Mouse (Mus musculus) liver, embryonic 14.5 days (tissue): ENCODE measurements around the gene Tns4. TPM values are rescaled to one million over a fixed set of nuclear protein-coding genes. Genes with fewer than 3 reads are reported as not detected.
A peak's percentile ranks its signal among the peaks of the same experiment; 100 is the strongest.

Experiments
- ATAC-seq: fragments of 200-750 bp; cut with Nextera tagmentation; 2 replicates; pipeline ENCODE4 v1.8.0; 2017; ENCODE audit warnings: moderate number of reproducible peaks, mild to moderate bottlenecking, moderate library complexity; ENCODE audit not compliant: insufficient read depth
- DNase-seq, 3 experiments: peaks; one replicate each; pipeline ENCODE4 v3.0.0-alpha.2; 2012 to 2013; ENCODE audit warnings: low read depth in 3 of 3, low spot score in 3 of 3
- H3K27ac ChIP-seq: fragments of 300-500 bp; sonication (generic); 2 replicates; pipeline ENCODE4 v1.5.1; 2014; ENCODE audit warnings: moderate library complexity, mild to moderate bottlenecking, control low read depth, inconsistent platforms
- H3K27me3 ChIP-seq: fragments of 300-500 bp; sonication (generic); 2 replicates; pipeline ENCODE4 v1.6.1; 2014; ENCODE audit warnings: mild to moderate bottlenecking, low read length, moderate library complexity; ENCODE audit not compliant: control insufficient read depth, insufficient read depth
- H3K36me3 ChIP-seq: fragments of 300-500 bp; sonication (generic); replicated peaks from 2 replicates; pipeline ENCODE4 v1.6.1; 2014; ENCODE audit warnings: low read depth; ENCODE audit not compliant: control insufficient read depth, insufficient read depth
- H3K4me1 ChIP-seq, 2 experiments: fragments of 200-500 bp in 1 of 2; fragments of 300-500 bp in 1 of 2; sonication (generic) in 1 of 2; replicated peaks; 2 replicates each; pipeline ENCODE4 v1.6.1; 2012 to 2014; ENCODE audit warnings: antibody characterized with exemption in 1 of 2, inconsistent platforms in 1 of 2, low read length in 1 of 2; ENCODE audit not compliant: control insufficient read depth in 2 of 2, insufficient read depth in 2 of 2
- H3K4me2 ChIP-seq: fragments of 300-500 bp; sonication (generic); 2 replicates; pipeline ENCODE4 v1.6.1; 2014; ENCODE audit warnings: low read depth, mild to moderate bottlenecking, control low read depth, moderate library complexity
- H3K4me3 ChIP-seq, 2 experiments: fragments of 200-500 bp in 1 of 2; fragments of 300-500 bp in 1 of 2; sonication (generic) in 1 of 2; 2 replicates each; pipeline ENCODE4 v1.5.1; 2012 to 2014; ENCODE audit warnings: low read depth in 2 of 2, low read length in 2 of 2, mild to moderate bottlenecking in 2 of 2, control low read depth in 1 of 2, inconsistent platforms in 1 of 2, moderate library complexity in 1 of 2; ENCODE audit not compliant: insufficient read depth in 1 of 2
- H3K9ac ChIP-seq: fragments of 300-500 bp; sonication (generic); replicated peaks from 2 replicates; pipeline ENCODE4 v1.6.1; 2014; ENCODE audit warnings: mild to moderate bottlenecking, control low read depth, moderate library complexity
- H3K9me3 ChIP-seq: fragments of 300-500 bp; sonication (generic); 2 replicates; pipeline ENCODE4 v1.6.1; 2016; ENCODE audit warnings: low read length, mixed read lengths; ENCODE audit not compliant: control insufficient read depth
- CTCF ChIP-seq: IDR thresholded peaks from 2 replicates; pipeline ENCODE4 v1.5.1; 2016; ENCODE audit warnings: antibody characterized with exemption, low read depth, control low read depth
- EP300 ChIP-seq: IDR thresholded peaks from 2 replicates; pipeline ENCODE4 v1.6.1; 2016; ENCODE audit warnings: antibody characterized with exemption, low read depth
- WGBS: fragments of 180-500 bp; shearing (Covaris S2); extraction: QIAGEN DNeasy Blood & Tissue Kit; methylation state at CpG from one replicate; pipeline ENCODE4 v1.1.7; 2014; ENCODE audit not compliant: insufficient replicate concordance; 5-methylcytosine and 5-hydroxymethylcytosine counted together
- polyA plus RNA-seq, 2 experiments: library from polyadenylated mRNA; depleted of rRNA in 1 of 2; stranded (reverse) in 1 of 2; unstranded in 1 of 2; fragments of >200 nt; fragmentation: Nextera tagmentation in 1 of 2; extraction: Ambion mirVana in 1 of 2; gene quantifications; 2 replicates each; pipeline versions ENCODE4 v1.2.1 to v1.2.3; 2012 to 2014

The Tns4 gene
- polyA plus RNA-seq, 2 experiments, result 0.09 to 0.36 TPM

GRCm38 (mm10) chr11:99036254-99036653 is 52.9 kb downstream of the Tns4 start:
- no peak overlapping the region for H3K27ac ChIP-seq
- H3K27me3 ChIP-seq, result peaks cover 22% of the 10 kb centered on the region
- no peak for DNase-seq
- H3K9me3 ChIP-seq, result no peaks in the 10 kb centered on the region
- no peak overlapping the region for H3K4me2 ChIP-seq
- H3K4me1 ChIP-seq, result peaks cover 0 to 4% of the 10 kb centered on the region in 2 experiments; a peak in 2 of 4 replicates
- ATAC-seq, result no peak
- TF ChIP-seq EP300 (no peak), CTCF (no peak)
- H3K4me3 ChIP-seq, result no peak overlapping the region
- H3K36me3 ChIP-seq, result no peaks in the 10 kb centered on the region
- 15% methylated on average over 6 of the region's 6 CpGs for WGBS
- H3K9ac ChIP-seq, result no peak overlapping the region

GRCm38 (mm10) chr11:99035350-99035749 is 53.8 kb downstream of the Tns4 start:
- Histone ChIP-seq H3K9ac (no peak overlapping the region), H3K36me3 (no peaks in the 10 kb centered on the region), H3K27me3 (peaks cover 13% of the 10 kb centered on the region), H3K4me3 (no peak overlapping the region), H3K4me2 (no peak overlapping the region), H3K27ac (no peak overlapping the region), H3K9me3 (no peaks in the 10 kb centered on the region), H3K4me1 (peaks cover 0 to 4% of the 10 kb centered on the region in 2 experiments; a peak in 2 of 4 replicates)
- DNase-seq, result no peak
- 47% methylated on average over 4 of the region's 4 CpGs for WGBS
- no peak for ATAC-seq
- TF ChIP-seq EP300 (no peak), CTCF (peak; percentile 33; the same call in 1 of the 2 replicates)

- no peak for DNase-seq
- H3K27me3 ChIP-seq, result no peaks in the 10 kb centered on the region
- H3K9ac ChIP-seq, result no peak overlapping the region
- ATAC-seq, result no peak
- H3K4me1 ChIP-seq, result peaks cover 7 to 11% of the 10 kb centered on the region in 2 experiments
- TF ChIP-seq CTCF, result peak; percentile 33
- TF ChIP-seq EP300, result no peak
- H3K36me3 ChIP-seq, result peaks cover 10% of the 10 kb centered on the region
- 57% methylated on average over 12 of the region's 12 CpGs for WGBS
- H3K4me2 ChIP-seq, result no peak overlapping the region
- no peaks in the 10 kb centered on the region for H3K9me3 ChIP-seq
- H3K27ac ChIP-seq, result no peak overlapping the region
- no peak overlapping the region for H3K4me3 ChIP-seq
These were observed 62.1 kb downstream of the Tns4 start for GRCm38 (mm10) chr11:99026899-99027440.

GRCm38 (mm10) chr11:99025878-99026277 is 63.2 kb downstream of the Tns4 start:
- DNase-seq, result no peak
- 77% methylated on average over 6 of the region's 6 CpGs for WGBS

DNA sequence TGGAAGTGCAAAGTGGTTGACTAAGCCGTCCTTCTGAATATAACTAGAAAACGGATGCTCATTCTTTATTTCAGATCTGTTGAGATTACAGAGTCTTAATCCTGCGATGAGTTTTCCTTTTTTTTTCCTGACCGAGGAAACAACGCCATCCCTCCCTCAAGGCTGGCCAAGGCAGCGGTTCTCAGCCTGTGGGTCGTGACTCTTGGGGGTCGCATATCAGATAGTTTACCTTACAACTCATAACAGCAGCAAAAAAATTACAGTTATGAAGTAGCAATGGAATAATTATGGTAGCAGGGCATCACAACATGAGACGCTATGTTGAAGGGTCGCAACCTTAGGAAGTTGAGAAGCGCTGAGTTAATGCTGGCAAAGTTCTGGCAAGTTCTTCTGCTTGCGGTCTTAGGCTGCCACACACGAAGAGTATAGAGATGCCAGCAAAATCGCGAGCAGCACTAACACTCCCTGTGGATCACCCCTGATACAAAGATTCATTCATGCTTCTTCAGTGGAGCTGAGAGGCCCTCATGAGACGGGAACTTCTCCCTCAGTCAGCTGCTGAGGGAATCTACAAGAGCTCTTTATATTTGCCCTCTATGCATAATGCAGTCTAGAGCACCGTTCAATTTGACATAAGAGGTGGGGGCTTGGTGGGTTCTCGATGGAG is 64.5 kb downstream of the Tns4 start:
- Histone ChIP-seq H3K9me3 (no peaks in the 10 kb centered on the region), H3K4me3 (peak overlapping the region; percentile 53 to 59), H3K27ac (no peak overlapping the region; the same call in 1 of the 2 replicates), H3K36me3 (peaks cover 34% of the 10 kb centered on the region), H3K9ac (peak overlapping the region; percentile 50; the same call in 1 of the 2 replicates), H3K4me2 (peak overlapping the region; percentile 81), H3K27me3 (no peaks in the 10 kb centered on the region), H3K4me1 (peaks cover 13 to 15% of the 10 kb centered on the region in 2 experiments)
- no peak for TF ChIP-seq CTCF
- TF ChIP-seq EP300, result no peak
- no peak; the same call in 1 of the 2 replicates for ATAC-seq
- WGBS, result 39% methylated on average over 18 of the region's 18 CpGs
- no peak for DNase-seq

More at GRCm38 (mm10) chr11:99025878-99026277, 63.2 kb downstream of the Tns4 start:
- H3K4me2 ChIP-seq, result no peak overlapping the region
- H3K9me3 ChIP-seq, result no peaks in the 10 kb centered on the region
- H3K4me1 ChIP-seq, result peaks cover 13 to 15% of the 10 kb centered on the region in 2 experiments
- no peaks in the 10 kb centered on the region for H3K27me3 ChIP-seq
- no peak overlapping the region for H3K27ac ChIP-seq
- ATAC-seq, result no peak
- TF ChIP-seq EP300 (no peak), CTCF (no peak)
- H3K36me3 ChIP-seq, result peaks cover 21% of the 10 kb centered on the region
- H3K4me3 ChIP-seq, result no peak overlapping the region
- no peak overlapping the region for H3K9ac ChIP-seq
